Mouse (Mus musculus): ENCODE data around the gene Pkd1.

The Pkd1 gene

DNA sequence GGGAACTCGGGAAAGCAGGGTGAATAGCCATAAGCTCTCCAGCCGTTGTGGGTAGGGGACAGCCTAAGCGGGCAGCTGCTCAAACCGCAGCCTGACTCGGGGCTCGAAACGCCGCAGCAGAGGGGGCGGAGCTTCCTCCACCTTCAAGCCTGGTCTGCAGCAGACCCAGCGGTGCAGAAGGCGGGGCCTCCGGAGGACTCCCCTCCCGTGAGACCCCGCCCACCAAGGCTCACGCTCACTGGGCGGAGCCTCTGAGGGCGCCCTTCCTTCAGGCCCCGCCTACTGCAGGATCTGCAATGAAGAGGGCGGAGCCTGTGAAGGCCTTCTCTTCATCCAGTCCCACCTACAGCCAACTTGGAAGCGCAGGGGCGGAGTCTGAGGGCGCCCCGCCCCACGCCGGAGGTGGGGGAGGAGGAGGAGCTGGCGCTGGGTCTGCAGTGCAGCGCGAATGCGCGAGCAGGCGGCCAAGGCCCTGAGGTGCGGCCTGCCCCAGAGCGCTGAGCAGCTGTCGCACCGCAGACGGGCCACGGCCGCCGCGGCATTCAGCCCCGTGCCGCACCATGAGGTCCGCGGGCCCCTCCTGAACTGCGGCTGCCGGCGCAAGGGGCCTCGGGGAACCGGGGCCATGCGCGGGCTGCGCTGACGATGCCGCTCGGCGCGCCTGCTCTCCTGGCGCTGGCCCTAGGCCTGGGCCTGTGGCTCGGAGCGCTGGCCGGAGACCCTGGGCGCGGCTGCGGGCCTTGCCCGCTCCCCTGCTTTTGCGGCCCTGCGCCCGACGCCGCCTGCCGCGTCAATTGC lies at the start of gene Pkd1:
Pkd1 (plus strand) TSS at position 217 of the 798 bp plus-strand sequence.
- DNase-seq (ENCODE audit: extremely low spot score): peak; percentile 100

- no peak for DNase-seq (ENCODE audit: extremely low spot score)
Measured at GRCm38 (mm10) chr17:24502208-24502607, 47.4 kb upstream of the Pkd1 start.

- no peak for DNase-seq (ENCODE audit: extremely low spot score)
Measured at GRCm38 (mm10) chr17:24504085-24504484, 45.5 kb upstream of the Pkd1 start.

GRCm38 (mm10) chr17:24505286-24505955 lies 44.2 kb upstream of the Pkd1 start:
- no peak for DNase-seq (ENCODE audit: extremely low spot score)

- peak; percentile 18 for DNase-seq (ENCODE audit: extremely low spot score)
Measured at GRCm38 (mm10) chr17:24506332-24507070, 43.1 kb upstream of the Pkd1 start.

DNA sequence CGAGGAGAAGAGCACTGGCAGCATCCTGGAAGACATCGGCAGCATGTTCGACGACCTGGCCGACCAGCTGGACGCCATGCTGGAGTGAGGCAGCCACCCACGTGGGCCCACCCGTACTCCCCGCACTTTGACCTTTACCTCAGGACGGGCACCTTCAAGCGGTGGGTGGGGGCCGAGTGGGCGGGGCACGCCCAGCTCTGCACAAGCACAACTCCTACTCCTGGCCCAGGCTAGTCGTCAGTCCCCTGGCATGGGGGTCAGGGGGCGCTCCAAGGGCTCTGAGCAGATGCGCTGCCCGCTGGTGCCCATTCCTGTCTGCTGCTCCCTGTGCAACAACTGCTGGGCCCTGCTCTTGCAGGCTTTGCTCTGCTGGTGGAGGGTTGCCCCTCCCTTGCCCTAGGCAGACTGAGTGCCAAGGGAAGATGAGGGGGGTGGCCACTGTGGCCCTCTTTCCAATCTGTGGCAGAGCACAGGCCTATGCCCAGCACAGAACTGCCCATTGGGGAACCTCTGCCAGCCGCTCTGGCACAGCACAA lies 42.4 kb upstream of the Pkd1 start:
- no peak for DNase-seq (ENCODE audit: extremely low spot score)

- DNase-seq (ENCODE audit: extremely low spot score): no peak
Measured at GRCm38 (mm10) chr17:24507806-24508460, 41.7 kb upstream of the Pkd1 start.

DNA sequence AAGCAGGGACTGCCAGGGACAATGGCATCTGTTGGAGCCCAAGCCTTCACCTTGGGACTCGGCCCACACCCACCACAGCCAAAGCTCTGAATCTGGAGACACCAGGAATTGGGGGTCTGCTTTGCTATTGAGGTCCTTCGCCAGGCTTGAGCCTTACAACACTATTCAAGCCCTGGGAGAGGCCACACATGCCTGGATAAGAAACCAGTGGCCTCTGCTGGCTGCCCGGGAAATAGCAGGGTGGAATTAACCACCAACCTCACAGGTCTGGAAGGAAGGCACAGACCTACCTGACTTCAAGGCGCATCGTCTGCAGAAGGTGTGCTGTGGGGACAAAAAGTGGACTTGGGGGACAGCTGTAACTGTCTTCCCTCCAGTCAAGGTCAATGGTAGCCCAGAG lies 36.0 kb upstream of the Pkd1 start:
- peak; percentile 44 for DNase-seq (ENCODE audit: extremely low spot score)

- no peak for DNase-seq (ENCODE audit: extremely low spot score)
Measured at GRCm38 (mm10) chr17:24514270-24515257, 35.1 kb upstream of the Pkd1 start.

GRCm38 (mm10) chr17:24520450-24520849 lies 29.2 kb upstream of the Pkd1 start:
- no peak for DNase-seq (ENCODE audit: extremely low spot score)

- DNase-seq (ENCODE audit: extremely low spot score): no peak
Measured at GRCm38 (mm10) chr17:24524734-24525133, 24.9 kb upstream of the Pkd1 start.

- no peak for DNase-seq (ENCODE audit: extremely low spot score)
Measured at GRCm38 (mm10) chr17:24527315-24527714, 22.3 kb upstream of the Pkd1 start.

DNA sequence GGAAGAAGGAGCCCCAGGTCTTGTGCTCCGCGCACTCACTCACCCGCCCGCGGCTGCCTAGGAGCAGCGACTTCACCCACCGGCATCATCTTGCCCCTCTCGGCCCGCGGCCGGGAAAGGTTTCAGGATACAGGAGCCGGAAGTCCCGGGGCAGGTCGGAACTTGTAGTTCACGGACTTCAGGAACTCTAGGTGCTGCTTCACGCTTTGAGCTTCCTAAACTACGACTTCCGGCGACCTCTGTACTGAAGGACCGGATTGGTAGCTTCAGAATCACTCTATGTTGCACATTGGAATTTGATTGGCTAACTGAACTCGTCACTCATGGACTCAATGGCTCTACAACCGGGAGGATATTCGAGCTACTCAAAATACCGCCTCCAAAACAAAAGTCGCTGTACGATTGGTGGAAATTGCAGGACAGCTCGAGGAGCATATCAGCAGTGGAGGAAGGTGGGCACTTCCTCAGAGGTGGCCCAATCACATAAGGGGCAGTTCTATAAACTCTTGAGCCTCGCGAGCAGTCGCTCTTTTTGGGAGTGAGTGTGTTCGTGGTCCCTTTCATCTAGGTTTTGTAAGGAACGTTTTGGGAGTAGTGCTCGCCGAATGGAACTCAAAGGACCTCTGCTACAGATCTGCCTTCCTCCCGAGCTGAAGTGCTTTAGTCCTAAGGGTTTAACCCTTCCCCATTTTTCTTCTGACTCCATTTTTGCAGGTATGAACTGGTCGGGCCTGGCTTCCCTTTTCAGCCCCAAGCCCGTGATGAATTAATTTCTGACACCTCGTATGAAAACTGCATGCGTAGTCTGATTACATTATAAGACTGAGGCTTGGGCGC lies 21.7 kb upstream of the Pkd1 start, which contains the start of gene Traf7:
Traf7 (minus strand) TSS at position 216 of the 837 bp plus-strand sequence.
- DNase-seq (ENCODE audit: extremely low spot score): peak; percentile 96

GRCm38 (mm10) chr17:24528560-24528918 lies 21.1 kb upstream of the Pkd1 start:
- no peak for DNase-seq (ENCODE audit: extremely low spot score)

GRCm38 (mm10) chr17:24529007-24529451 lies 20.6 kb upstream of the Pkd1 start:
- DNase-seq (ENCODE audit: extremely low spot score): peak; percentile 82

- DNase-seq (ENCODE audit: extremely low spot score): peak; percentile 42
Measured at GRCm38 (mm10) chr17:24529883-24530282, 19.8 kb upstream of the Pkd1 start.

DNA sequence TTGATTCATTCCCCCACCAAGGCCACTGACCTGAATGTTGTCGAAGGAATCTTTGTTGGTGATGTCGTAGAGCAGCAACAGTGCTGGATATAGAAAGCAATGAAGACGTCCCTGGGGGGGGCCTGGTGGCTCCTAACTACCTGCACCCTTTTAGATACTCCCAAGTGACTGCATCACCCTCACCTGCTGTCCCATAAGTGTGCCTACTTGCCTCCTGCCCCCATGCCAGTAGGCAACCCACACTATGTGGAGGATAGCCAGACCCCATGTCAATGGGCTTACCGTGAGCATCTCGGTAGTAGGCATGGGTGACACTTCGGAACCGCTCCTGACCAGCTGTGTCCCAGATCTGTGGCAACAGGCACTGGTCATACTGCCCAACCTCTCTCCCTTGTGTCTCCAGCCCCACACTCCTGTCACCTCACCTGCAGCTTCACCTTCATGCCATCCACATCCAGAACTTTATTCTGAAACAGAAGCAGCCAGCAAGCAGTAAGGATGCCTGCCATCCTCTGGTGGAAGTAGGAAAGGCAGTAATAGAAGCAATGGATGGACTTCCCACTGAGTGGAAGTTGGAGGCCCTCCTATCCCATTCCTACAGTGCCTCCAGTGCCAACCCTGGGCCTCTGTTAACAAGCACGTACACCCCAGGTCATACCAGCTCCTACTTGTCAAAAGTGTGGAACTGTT lies 19.1 kb upstream of the Pkd1 start:
- DNase-seq (ENCODE audit: extremely low spot score): peak; percentile 43

GRCm38 (mm10) chr17:24531064-24531463 lies 18.6 kb upstream of the Pkd1 start:
- DNase-seq (ENCODE audit: extremely low spot score): no peak

DNA sequence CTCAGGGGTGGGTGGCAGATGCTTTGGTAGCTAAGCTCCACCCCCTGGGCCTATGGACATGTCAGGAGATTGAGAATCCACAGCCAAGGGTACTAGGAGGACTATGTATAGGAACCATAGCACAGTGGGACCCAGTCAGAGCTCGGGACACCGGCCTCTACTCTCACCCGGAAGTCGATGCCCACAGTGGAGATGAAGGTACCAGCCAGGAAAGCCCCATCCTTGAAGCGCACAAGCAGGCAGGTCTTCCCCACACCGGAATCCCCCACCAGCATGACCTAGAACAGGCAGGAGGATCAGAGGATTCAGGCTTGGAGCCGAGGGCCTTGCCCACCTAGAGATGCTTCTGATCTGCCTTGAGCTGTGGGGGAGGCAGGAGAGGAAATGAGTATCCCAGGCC lies 17.6 kb upstream of the Pkd1 start:
- no peak for DNase-seq (ENCODE audit: extremely low spot score)

All from embryo, embryonic 9.5 days (tissue).